Mouse (Mus musculus) limb, embryonic 11.5 days (tissue): ENCODE measurements at regions not wholly inside any gene's neighbourhood (a gene's known extent, or its start where the extent isn't known, plus 50 kb on each side); places are given as distances from the start of the nearest gene placed in this dataset.

ENCODE experiments used
- ATAC-seq: fragments of 200-750 bp; cut with Nextera tagmentation; 2 replicates; pipeline ENCODE4 v1.8.0; 2017; ENCODE audit warnings: low read depth; ENCODE audit not compliant: insufficient number of reproducible peaks, low FRiP score, low TSS enrichment
- DNase-seq: peaks from one replicate; pipeline ENCODE4 v3.0.0-alpha.2; 2015; ENCODE audit warnings: low spot score
- H3K27ac ChIP-seq: fragments of 300-500 bp; sonication (generic); replicated peaks from 2 replicates; pipeline ENCODE4 v1.5.1; 2014; ENCODE audit warnings: low read depth, mild to moderate bottlenecking, low read length
- H3K27me3 ChIP-seq: fragments of 300-500 bp; sonication (generic); 2 replicates; pipeline ENCODE4 v1.6.1; 2014; ENCODE audit warnings: mild to moderate bottlenecking, low read length, mixed read lengths; ENCODE audit not compliant: control insufficient read depth, insufficient read depth
- H3K36me3 ChIP-seq: fragments of 300-500 bp; sonication (generic); 2 replicates; pipeline ENCODE4 v1.6.1; 2014; ENCODE audit warnings: mild to moderate bottlenecking, low read length, moderate library complexity, mixed read lengths; ENCODE audit not compliant: control insufficient read depth, insufficient read depth
- H3K4me1 ChIP-seq: fragments of 300-500 bp; sonication (generic); 2 replicates; pipeline ENCODE4 v1.6.1; 2014; ENCODE audit warnings: low read length, mixed read lengths; ENCODE audit not compliant: control insufficient read depth, insufficient read depth
- H3K4me2 ChIP-seq: fragments of 300-500 bp; sonication (generic); 2 replicates; pipeline ENCODE4 v1.6.1; 2014; ENCODE audit warnings: low read depth, mild to moderate bottlenecking, moderate library complexity; ENCODE audit not compliant: severe bottlenecking
- H3K4me3 ChIP-seq: fragments of 300-500 bp; sonication (generic); 2 replicates; pipeline ENCODE4 v1.5.1; 2014; ENCODE audit warnings: low read depth, low read length
- H3K9ac ChIP-seq: fragments of 300-500 bp; sonication (generic); 2 replicates; pipeline ENCODE4 v1.6.1; 2014; ENCODE audit warnings: mild to moderate bottlenecking, low read length
- H3K9me3 ChIP-seq: fragments of 300-500 bp; sonication (generic); 2 replicates; pipeline ENCODE4 v1.6.1; 2016; ENCODE audit warnings: low read length; ENCODE audit not compliant: control insufficient read depth
- WGBS: fragments of 180-500 bp; shearing (Covaris S2); extraction: QIAGEN DNeasy Blood & Tissue Kit; methylation state at CpG from one replicate; pipeline ENCODE4 v1.1.7; 2014; 5-methylcytosine and 5-hydroxymethylcytosine counted together

DNA sequence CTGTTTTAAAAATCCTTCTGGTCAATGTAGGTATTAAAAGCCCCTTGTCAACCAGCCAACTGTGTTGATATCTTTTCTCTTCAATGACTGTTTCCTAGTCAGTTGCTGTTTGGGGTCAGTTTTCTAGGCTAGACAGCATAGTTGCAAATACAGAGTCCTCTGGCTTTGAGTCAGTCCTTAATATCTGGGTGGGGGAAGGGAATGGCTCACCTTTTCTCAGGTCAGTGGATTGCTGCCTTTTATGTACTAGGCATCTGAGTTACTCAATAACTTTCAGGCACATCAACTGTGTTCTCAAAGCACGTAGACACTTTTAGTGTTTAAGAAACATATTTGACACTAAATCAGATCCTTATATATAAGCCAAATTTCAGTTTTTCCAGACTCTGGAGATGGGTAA is 396.1 kb downstream of the Pik3r1 start:
- ATAC-seq = no peak
- Histone ChIP-seq H3K36me3 (no peaks in the 10 kb centered on the region), H3K9ac (no peak overlapping the region), H3K27ac (no peak overlapping the region), H3K4me2 (no peak overlapping the region), H3K4me3 (no peak overlapping the region), H3K9me3 (no peaks in the 10 kb centered on the region), H3K27me3 (no peaks in the 10 kb centered on the region), H3K4me1 (no peaks in the 10 kb centered on the region)
- 91% methylated on average over 1 of the region's 1 CpGs for WGBS
- no peak for DNase-seq

DNA sequence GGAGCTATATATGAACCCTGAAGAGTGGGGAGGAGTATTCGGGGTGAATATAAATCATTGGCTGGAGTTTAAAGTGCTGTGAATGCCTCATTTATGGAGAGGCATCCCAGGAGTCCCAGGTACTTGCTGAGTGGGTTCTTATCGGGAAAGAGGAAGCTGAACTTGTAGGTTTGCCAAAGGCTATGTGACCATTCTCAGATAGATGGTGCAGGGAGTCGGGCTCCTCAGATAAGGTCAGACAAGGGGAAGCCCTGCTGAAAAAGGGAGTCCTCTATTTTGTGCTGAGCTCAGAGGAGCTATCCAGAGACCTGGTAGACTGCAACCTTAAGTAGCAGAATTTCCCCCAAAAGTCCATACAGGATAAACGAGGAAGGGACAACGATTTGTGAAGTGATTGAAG is 399.8 kb downstream of the Pik3r1 start:
- Histone ChIP-seq H3K4me2 (no peak overlapping the region), H3K36me3 (no peaks in the 10 kb centered on the region), H3K9ac (no peak overlapping the region), H3K9me3 (no peaks in the 10 kb centered on the region), H3K4me1 (no peaks in the 10 kb centered on the region), H3K27ac (no peak overlapping the region), H3K27me3 (no peaks in the 10 kb centered on the region), H3K4me3 (no peak overlapping the region)
- ATAC-seq (no peak), DNase-seq (no peak)
- 82% methylated on average over 5 of the region's 5 CpGs for WGBS

DNA sequence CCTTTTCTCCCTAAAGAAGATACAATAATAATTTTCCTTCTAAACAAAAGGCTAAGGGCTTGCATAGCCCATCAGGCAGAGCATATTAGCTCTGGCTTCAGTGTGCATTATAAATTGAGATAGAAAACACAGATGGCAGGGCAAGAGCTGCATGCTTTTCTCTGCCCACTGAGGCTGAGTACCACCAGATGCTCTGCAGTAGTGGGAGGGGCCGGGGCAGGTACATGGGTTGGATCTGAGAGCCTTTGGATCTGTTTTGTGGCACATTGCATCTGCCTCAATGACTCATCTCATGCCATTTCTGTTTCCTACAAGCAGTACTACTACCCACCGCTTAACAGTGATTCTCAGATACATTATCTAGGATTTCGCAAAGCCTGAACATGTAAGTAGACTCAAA is 412.7 kb downstream of the Pik3r1 start:
- WGBS = 94% methylated on average over 3 of the region's 3 CpGs
- Histone ChIP-seq H3K4me1 (no peaks in the 10 kb centered on the region), H3K9ac (no peak overlapping the region), H3K9me3 (no peaks in the 10 kb centered on the region), H3K27ac (no peak overlapping the region), H3K36me3 (no peaks in the 10 kb centered on the region), H3K27me3 (no peaks in the 10 kb centered on the region), H3K4me2 (no peak overlapping the region), H3K4me3 (no peak overlapping the region)
- no peak for DNase-seq
- ATAC-seq = no peak

DNA sequence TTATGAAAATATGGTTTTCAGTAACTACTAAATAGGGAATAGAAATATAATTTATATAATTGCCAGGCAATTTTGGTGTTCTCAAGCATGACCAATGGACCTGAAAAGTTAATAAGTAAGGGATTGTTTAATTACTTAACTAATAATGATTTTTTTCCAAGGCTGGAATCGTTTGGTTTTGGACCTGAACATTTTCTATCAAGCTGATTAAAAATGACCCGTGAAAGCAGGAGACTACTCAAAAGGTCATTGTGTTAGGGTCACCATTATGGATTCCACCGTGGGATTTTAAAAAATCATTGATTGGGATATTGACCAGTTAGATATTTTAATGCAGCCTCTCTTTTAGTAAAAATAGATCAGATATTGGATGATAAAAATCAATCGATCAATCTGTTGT is 416.9 kb downstream of the Pik3r1 start:
- H3K4me1 ChIP-seq = no peaks in the 10 kb centered on the region
- DNase-seq (no peak), ATAC-seq (no peak)
- no peak overlapping the region for H3K27ac ChIP-seq
- H3K4me2 ChIP-seq = no peak overlapping the region
- H3K27me3 ChIP-seq = no peaks in the 10 kb centered on the region
- H3K9me3 ChIP-seq = no peaks in the 10 kb centered on the region
- WGBS = 88% methylated on average over 4 of the region's 4 CpGs
- no peak overlapping the region for H3K9ac ChIP-seq
- no peak overlapping the region for H3K4me3 ChIP-seq
- H3K36me3 ChIP-seq = no peaks in the 10 kb centered on the region

DNA sequence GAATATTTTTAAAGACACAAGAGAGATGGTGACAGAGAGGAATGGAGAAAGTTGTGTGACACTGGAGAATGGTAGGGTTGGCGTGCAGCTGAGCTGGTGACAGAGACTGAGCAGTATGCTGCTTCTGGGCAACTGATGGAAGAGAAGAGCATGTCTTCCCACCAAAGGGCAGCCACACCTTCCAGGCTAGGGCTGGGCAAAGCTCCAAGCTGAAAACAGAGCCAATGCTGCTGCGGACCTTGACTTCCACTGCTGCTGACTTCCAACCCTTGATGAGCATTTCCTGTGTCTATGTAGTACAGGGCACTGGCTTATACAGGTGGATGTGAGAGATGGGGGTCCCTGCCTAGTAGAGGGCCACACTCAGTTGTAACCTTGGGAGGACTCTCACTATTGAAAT is 418.7 kb downstream of the Pik3r1 start:
- Histone ChIP-seq H3K9ac (no peak overlapping the region), H3K27ac (no peak overlapping the region), H3K36me3 (no peaks in the 10 kb centered on the region), H3K4me3 (no peak overlapping the region), H3K9me3 (no peaks in the 10 kb centered on the region), H3K4me2 (no peak overlapping the region), H3K27me3 (no peaks in the 10 kb centered on the region), H3K4me1 (no peaks in the 10 kb centered on the region)
- DNase-seq (no peak), ATAC-seq (no peak)
- 93% methylated on average over 2 of the region's 2 CpGs for WGBS

DNA sequence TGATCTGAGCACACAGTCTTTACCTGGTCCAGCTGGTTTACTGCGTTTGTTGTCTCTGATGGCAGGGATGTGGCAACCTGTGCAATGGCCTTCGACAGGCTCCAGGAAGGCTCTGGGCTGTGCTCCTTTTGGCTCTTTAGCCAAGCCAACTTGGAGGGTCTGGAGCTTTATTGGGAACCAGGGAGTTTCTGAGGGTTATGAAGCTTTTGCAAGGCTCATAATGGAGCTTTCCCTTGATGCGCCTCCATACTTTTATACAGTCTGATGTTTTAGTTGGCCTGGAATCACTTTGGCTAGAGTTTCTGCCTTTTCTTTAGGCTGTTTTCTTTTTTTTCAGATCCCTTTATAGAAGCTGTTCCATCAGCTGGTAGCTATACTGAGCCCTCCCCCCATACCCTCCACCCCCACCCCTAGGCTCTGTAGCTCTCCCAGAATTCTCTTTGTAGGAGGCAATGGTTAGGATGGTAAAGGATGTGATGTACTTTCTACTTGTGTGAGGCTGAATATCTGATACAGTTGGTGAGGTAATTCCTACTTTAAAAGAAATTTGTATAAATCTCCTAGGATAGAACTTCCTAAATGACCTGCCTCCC is 429.6 kb downstream of the Pik3r1 start:
- Histone ChIP-seq H3K4me3 (no peak overlapping the region), H3K27ac (no peak overlapping the region), H3K27me3 (no peaks in the 10 kb centered on the region), H3K9ac (no peak overlapping the region), H3K36me3 (no peaks in the 10 kb centered on the region), H3K4me1 (no peaks in the 10 kb centered on the region), H3K9me3 (no peaks in the 10 kb centered on the region), H3K4me2 (no peak overlapping the region)
- ATAC-seq (no peak), DNase-seq (no peak)
- 93% methylated on average over 3 of the region's 3 CpGs for WGBS

DNA sequence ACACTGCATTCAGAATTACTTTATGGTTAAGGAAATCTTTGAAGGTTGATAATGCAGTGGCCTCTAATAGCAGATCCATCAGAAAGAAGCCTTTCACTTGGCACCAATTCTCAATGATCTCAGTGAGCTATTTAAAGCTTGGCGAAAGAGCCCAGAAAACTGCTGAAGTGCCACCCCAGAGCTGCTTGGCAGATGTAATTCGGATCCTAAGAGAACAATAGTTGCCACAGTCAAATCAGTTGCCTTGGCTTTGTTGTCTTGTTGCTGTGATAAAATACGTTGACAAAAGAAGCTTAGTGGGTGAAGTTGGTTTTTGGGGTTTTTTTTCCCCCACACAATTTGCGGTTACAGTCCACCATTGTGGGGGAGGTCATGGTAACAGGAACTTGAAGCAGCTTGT is 449.4 kb downstream of the Pik3r1 start:
- H3K4me3 ChIP-seq = no peak overlapping the region
- DNase-seq = no peak
- no peaks in the 10 kb centered on the region for H3K4me1 ChIP-seq
- no peak for ATAC-seq
- H3K9me3 ChIP-seq = no peaks in the 10 kb centered on the region; the same call in 1 of the 2 replicates
- no peak overlapping the region for H3K9ac ChIP-seq
- no peaks in the 10 kb centered on the region for H3K27me3 ChIP-seq
- no peaks in the 10 kb centered on the region for H3K36me3 ChIP-seq
- 66% methylated on average over 4 of the region's 4 CpGs for WGBS
- no peak overlapping the region for H3K27ac ChIP-seq
- H3K4me2 ChIP-seq = no peak overlapping the region

DNA sequence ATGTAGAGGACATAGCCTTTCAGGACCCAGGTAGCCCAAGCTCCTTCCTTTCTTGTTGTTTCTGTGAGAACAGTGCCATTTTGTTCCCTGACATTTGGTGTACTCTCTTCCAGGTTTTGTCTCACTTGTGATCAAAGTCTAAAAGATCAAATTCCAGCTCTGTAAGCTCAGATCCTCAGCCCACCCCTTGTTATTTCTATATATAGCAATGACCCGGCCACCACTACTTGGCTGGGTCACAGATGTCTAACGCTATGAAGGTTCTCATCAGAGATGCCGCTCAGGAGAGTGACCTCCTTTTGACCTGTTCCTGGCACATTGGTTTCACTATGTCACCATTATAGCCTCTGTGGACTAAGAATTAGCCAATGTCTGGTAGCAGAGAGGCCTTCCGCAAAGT is 451.7 kb downstream of the Pik3r1 start:
- 68% methylated on average over 4 of the region's 4 CpGs for WGBS

DNA sequence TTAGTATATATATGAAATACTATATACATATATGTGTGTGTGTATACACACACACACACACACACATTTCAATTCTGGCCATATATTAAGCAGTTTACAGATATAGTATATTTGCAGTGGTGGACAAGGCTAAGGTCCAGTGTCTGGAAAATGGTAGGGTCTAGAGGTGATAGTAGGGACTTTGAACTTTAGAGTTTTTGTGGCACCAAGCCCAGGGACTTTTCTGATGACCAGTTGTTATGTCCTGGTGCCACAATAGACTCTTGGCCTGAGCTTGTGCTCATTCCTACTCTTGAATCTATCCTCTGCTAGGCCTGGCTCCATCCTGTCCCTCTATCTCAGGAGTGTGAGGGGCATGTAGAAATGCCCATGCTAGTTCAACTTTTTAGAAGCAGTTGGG is 454.0 kb downstream of the Pik3r1 start:
- no peak overlapping the region for H3K27ac ChIP-seq
- no peak for DNase-seq
- H3K27me3 ChIP-seq = no peaks in the 10 kb centered on the region
- H3K9ac ChIP-seq = no peak overlapping the region
- H3K4me1 ChIP-seq = no peaks in the 10 kb centered on the region
- H3K4me3 ChIP-seq = no peak overlapping the region
- no peak for ATAC-seq
- no peaks in the 10 kb centered on the region for H3K36me3 ChIP-seq
- no peak overlapping the region for H3K4me2 ChIP-seq
- H3K9me3 ChIP-seq = no peaks in the 10 kb centered on the region

More for the DNA sequence above, 451.7 kb downstream of the Pik3r1 start:
- no peaks in the 10 kb centered on the region for H3K36me3 ChIP-seq
- H3K4me3 ChIP-seq = no peak overlapping the region
- no peaks in the 10 kb centered on the region for H3K4me1 ChIP-seq
- no peak overlapping the region for H3K9ac ChIP-seq
- ATAC-seq = no peak
- H3K4me2 ChIP-seq = no peak overlapping the region
- no peaks in the 10 kb centered on the region for H3K27me3 ChIP-seq
- no peak overlapping the region for H3K27ac ChIP-seq
- H3K9me3 ChIP-seq = no peaks in the 10 kb centered on the region; the same call in 1 of the 2 replicates
- no peak for DNase-seq
